Mouse (Mus musculus): ENCODE measurements around the gene Abca13. TPM values are rescaled to one million over a fixed set of nuclear protein-coding genes. Genes with fewer than 3 reads are reported as not detected.

The Abca13 gene
- polyA plus RNA-seq, 1 experiment from 2014 or later, result 0.02 TPM

- H3K27me3 ChIP-seq (replicated peaks; ENCODE audit: insufficient read depth, low read length), result no peaks in the 10 kb centered on the region
- no peaks in the 10 kb centered on the region for H3K9me3 ChIP-seq (ENCODE audit: low read length)
- H3K4me2 ChIP-seq (replicated peaks; ENCODE audit: low read depth, low read length), result no peak overlapping the region
- WGBS, result 86% methylated on average over 4 of the region's 4 CpGs
- no peak overlapping the region for H3K27ac ChIP-seq (ENCODE audit: low read length)
- no peak overlapping the region for H3K9ac ChIP-seq (replicated peaks; ENCODE audit: low read depth)
- H3K36me3 ChIP-seq (ENCODE audit: insufficient read depth, low read length), result no peaks in the 10 kb centered on the region
- H3K4me1 ChIP-seq (ENCODE audit: insufficient read depth, low read depth, low read length), result no peaks in the 10 kb centered on the region
- no peak for TF ChIP-seq CTCF (IDR thresholded peaks at IDR 0.05)
- TF ChIP-seq EP300 (IDR thresholded peaks at IDR 0.05), result no peak
- H3K4me3 ChIP-seq (ENCODE audit: low read depth, low read length), result no peak overlapping the region
- no peak for DNase-seq (ENCODE audit: low spot score)
- ATAC-seq, result no peak
These were observed 383.2 kb downstream of the Abca13 start for GRCm38 (mm10) chr11:9574894-9575293.

- no peak overlapping the region for H3K27ac ChIP-seq (ENCODE audit: low read length)
- no peak overlapping the region for H3K4me2 ChIP-seq (replicated peaks; ENCODE audit: low read depth, low read length)
- TF ChIP-seq EP300 (IDR thresholded peaks at IDR 0.05) (no peak), CTCF (IDR thresholded peaks at IDR 0.05) (no peak)
- H3K4me3 ChIP-seq (ENCODE audit: low read depth, low read length), result no peak overlapping the region
- no peak overlapping the region for H3K9ac ChIP-seq (replicated peaks; ENCODE audit: low read depth)
- no peaks in the 10 kb centered on the region for H3K27me3 ChIP-seq (replicated peaks; ENCODE audit: insufficient read depth, low read length)
- no peaks in the 10 kb centered on the region for H3K4me1 ChIP-seq (ENCODE audit: insufficient read depth, low read depth, low read length)
- ATAC-seq (no peak), DNase-seq (ENCODE audit: low spot score) (no peak)
- H3K9me3 ChIP-seq (ENCODE audit: low read length), result no peaks in the 10 kb centered on the region
- no peaks in the 10 kb centered on the region for H3K36me3 ChIP-seq (ENCODE audit: insufficient read depth, low read length)
- WGBS, result 76% methylated on average over 1 of the region's 1 CpGs
These were observed 400.1 kb downstream of the Abca13 start for GRCm38 (mm10) chr11:9591757-9592316.

DNA sequence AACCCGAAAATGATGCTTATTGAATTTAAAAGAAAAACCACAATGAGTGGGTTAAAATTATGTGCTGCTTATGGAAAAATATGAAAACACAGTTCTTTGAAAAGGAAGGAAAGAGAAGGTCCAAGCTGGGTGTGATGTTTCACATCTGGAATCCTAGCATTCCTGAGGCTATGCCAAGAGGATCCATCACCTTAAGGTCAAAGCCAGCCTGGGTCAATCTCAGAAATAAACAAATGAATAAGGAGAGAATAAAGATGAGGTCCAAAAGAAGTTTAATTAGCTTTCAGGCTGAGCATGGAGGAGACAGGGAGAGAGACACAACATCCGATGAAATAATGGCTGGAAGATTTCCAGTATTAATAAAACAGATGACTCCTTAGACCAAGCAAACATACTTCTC lies 405.6 kb downstream of the Abca13 start:
- H3K9me3 ChIP-seq (ENCODE audit: low read length), result no peaks in the 10 kb centered on the region
- peak; percentile 59 for DNase-seq (ENCODE audit: low spot score)
- H3K27me3 ChIP-seq (replicated peaks; ENCODE audit: insufficient read depth, low read length), result no peaks in the 10 kb centered on the region
- ATAC-seq, result peak; percentile 79
- H3K9ac ChIP-seq (replicated peaks; ENCODE audit: low read depth), result no peak overlapping the region
- TF ChIP-seq CTCF (IDR thresholded peaks at IDR 0.05) (no peak), EP300 (IDR thresholded peaks at IDR 0.05) (peak; percentile 61)
- peaks cover 3% of the 10 kb centered on the region; the same call in 1 of the 2 replicates for H3K4me1 ChIP-seq (ENCODE audit: insufficient read depth, low read depth, low read length)
- H3K27ac ChIP-seq (ENCODE audit: low read length), result no peak overlapping the region
- no peak overlapping the region for H3K4me3 ChIP-seq (ENCODE audit: low read depth, low read length)
- no peak overlapping the region for H3K4me2 ChIP-seq (replicated peaks; ENCODE audit: low read depth, low read length)
- no peaks in the 10 kb centered on the region for H3K36me3 ChIP-seq (ENCODE audit: insufficient read depth, low read length)
- 41% methylated on average over 2 of the region's 2 CpGs for WGBS

- Histone ChIP-seq H3K4me1 (ENCODE audit: insufficient read depth, low read depth, low read length) (peaks cover 3% of the 10 kb centered on the region; the same call in 1 of the 2 replicates), H3K4me2 (replicated peaks; ENCODE audit: low read depth, low read length) (no peak overlapping the region), H3K36me3 (ENCODE audit: insufficient read depth, low read length) (no peaks in the 10 kb centered on the region), H3K27me3 (replicated peaks; ENCODE audit: insufficient read depth, low read length) (no peaks in the 10 kb centered on the region), H3K9ac (replicated peaks; ENCODE audit: low read depth) (no peak overlapping the region), H3K27ac (ENCODE audit: low read length) (no peak overlapping the region), H3K4me3 (ENCODE audit: low read depth, low read length) (no peak overlapping the region), H3K9me3 (ENCODE audit: low read length) (no peaks in the 10 kb centered on the region)
- DNase-seq (ENCODE audit: low spot score) (no peak), ATAC-seq (no peak)
- 87% methylated on average over 3 of the region's 3 CpGs for WGBS
- TF ChIP-seq CTCF (IDR thresholded peaks at IDR 0.05) (no peak), EP300 (IDR thresholded peaks at IDR 0.05) (no peak)
These were observed 409.4 kb downstream of the Abca13 start for GRCm38 (mm10) chr11:9601096-9601495.

GRCm38 (mm10) chr11:9602137-9602536 lies 410.4 kb downstream of the Abca13 start:
- DNase-seq (ENCODE audit: low spot score), result no peak
- no peak for TF ChIP-seq CTCF (IDR thresholded peaks at IDR 0.05)
- TF ChIP-seq EP300 (IDR thresholded peaks at IDR 0.05), result no peak
- Histone ChIP-seq H3K4me3 (ENCODE audit: low read depth, low read length) (no peak overlapping the region), H3K9ac (replicated peaks; ENCODE audit: low read depth) (no peak overlapping the region), H3K4me1 (ENCODE audit: insufficient read depth, low read depth, low read length) (peaks cover 3% of the 10 kb centered on the region; the same call in 1 of the 2 replicates), H3K36me3 (ENCODE audit: insufficient read depth, low read length) (no peaks in the 10 kb centered on the region), H3K27ac (ENCODE audit: low read length) (no peak overlapping the region), H3K27me3 (replicated peaks; ENCODE audit: insufficient read depth, low read length) (no peaks in the 10 kb centered on the region), H3K9me3 (ENCODE audit: low read length) (no peaks in the 10 kb centered on the region), H3K4me2 (replicated peaks; ENCODE audit: low read depth, low read length) (no peak overlapping the region)
- ATAC-seq, result no peak
- 78% methylated on average over 4 of the region's 4 CpGs for WGBS

DNA sequence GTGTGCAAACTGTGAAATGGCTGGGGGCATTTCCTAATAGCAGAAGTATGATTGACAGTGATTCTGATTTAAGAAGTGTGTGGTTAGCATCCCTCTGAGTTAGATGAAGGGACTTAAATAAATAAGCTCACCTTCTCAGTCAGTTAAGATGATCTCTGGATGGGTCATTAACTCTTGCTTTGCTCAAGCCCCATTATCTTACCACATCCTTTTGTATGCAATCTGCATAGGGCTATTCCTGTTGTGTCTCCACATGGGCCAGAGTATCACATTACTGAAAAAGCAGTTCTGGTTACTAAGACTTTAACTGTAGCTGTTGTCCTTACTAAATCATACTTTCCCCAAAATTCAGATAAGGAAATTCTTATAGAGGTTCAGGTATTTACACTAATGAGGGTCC lies 416.5 kb downstream of the Abca13 start:
- no peak for ATAC-seq
- H3K9ac ChIP-seq (replicated peaks; ENCODE audit: low read depth), result no peak overlapping the region
- H3K36me3 ChIP-seq (ENCODE audit: insufficient read depth, low read length), result no peaks in the 10 kb centered on the region
- no peak overlapping the region for H3K27ac ChIP-seq (ENCODE audit: low read length)
- no peaks in the 10 kb centered on the region for H3K27me3 ChIP-seq (replicated peaks; ENCODE audit: insufficient read depth, low read length)
- DNase-seq (ENCODE audit: low spot score), result no peak
- no peaks in the 10 kb centered on the region for H3K9me3 ChIP-seq (ENCODE audit: low read length)
- no peak overlapping the region for H3K4me2 ChIP-seq (replicated peaks; ENCODE audit: low read depth, low read length)
- no peaks in the 10 kb centered on the region for H3K4me1 ChIP-seq (ENCODE audit: insufficient read depth, low read depth, low read length)
- no peak for TF ChIP-seq EP300 (IDR thresholded peaks at IDR 0.05)
- no peak for TF ChIP-seq CTCF (IDR thresholded peaks at IDR 0.05)
- H3K4me3 ChIP-seq (ENCODE audit: low read depth, low read length), result no peak overlapping the region

- Histone ChIP-seq H3K9me3 (ENCODE audit: low read length) (no peaks in the 10 kb centered on the region), H3K4me3 (ENCODE audit: low read depth, low read length) (no peak overlapping the region), H3K9ac (replicated peaks; ENCODE audit: low read depth) (no peak overlapping the region), H3K27ac (ENCODE audit: low read length) (no peak overlapping the region), H3K27me3 (replicated peaks; ENCODE audit: insufficient read depth, low read length) (no peaks in the 10 kb centered on the region), H3K36me3 (ENCODE audit: insufficient read depth, low read length) (no peaks in the 10 kb centered on the region), H3K4me2 (replicated peaks; ENCODE audit: low read depth, low read length) (no peak overlapping the region), H3K4me1 (ENCODE audit: insufficient read depth, low read depth, low read length) (no peaks in the 10 kb centered on the region)
- DNase-seq (ENCODE audit: low spot score) (no peak), ATAC-seq (no peak)
- 68% methylated on average over 3 of the region's 3 CpGs for WGBS
- no peak for TF ChIP-seq EP300 (IDR thresholded peaks at IDR 0.05)
- no peak for TF ChIP-seq CTCF (IDR thresholded peaks at IDR 0.05)
These were observed 417.3 kb downstream of the Abca13 start for GRCm38 (mm10) chr11:9609075-9609474.

All from lung, postnatal 0 days (tissue).